Mouse (Mus musculus): ENCODE measurements around the gene Gdf7. TPM values are rescaled to one million over a fixed set of nuclear protein-coding genes. Genes with fewer than 3 reads are reported as not detected.
A peak's percentile ranks its signal among the peaks of the same experiment; 100 is the strongest.

Gdf7 gene
- not detected for total RNA-seq (2021)
- long read RNA-seq, experiment 1: 0 reads
- long read RNA-seq, experiment 2: 0 reads

GRCm38 (mm10) chr12:8301841-8302431, at the start of gene Gdf7:
Gene Gdf7, minus strand, starts transcription at chr12:8301954.
- no peak for DNase-seq (ENCODE audit: low spot score in 2 of 2)
- no peak within 1 kb of the TSS for H3K27ac ChIP-seq
- peak within 1 kb of the TSS; percentile 52 for H3K4me3 ChIP-seq
- TF ChIP-seq CTCF (conservative IDR thresholded peaks at IDR 0.05): peak; percentile 65

- no peak for DNase-seq (ENCODE audit: low spot score in 2 of 2)
- TF ChIP-seq CTCF (conservative IDR thresholded peaks at IDR 0.05): no peak
- no peak overlapping the region for H3K4me3 ChIP-seq
- peak overlapping the region; percentile 84; the same call in 1 of the 2 replicates for H3K27ac ChIP-seq
Observed at GRCm38 (mm10) chr12:8351025-8351903, 49.5 kb upstream of the Gdf7 start.

GRCm38 (mm10) chr12:8348733-8349513, 47.2 kb upstream of the Gdf7 start:
- no peak overlapping the region for H3K4me3 ChIP-seq
- DNase-seq (ENCODE audit: low spot score in 2 of 2): no peak
- peak overlapping the region; percentile 84 for H3K27ac ChIP-seq
- no peak for TF ChIP-seq CTCF (conservative IDR thresholded peaks at IDR 0.05)

- TF ChIP-seq CTCF (conservative IDR thresholded peaks at IDR 0.05): no peak
- Histone ChIP-seq H3K27ac (peak overlapping the region; percentile 84), H3K4me3 (no peak overlapping the region)
- no peak for DNase-seq (ENCODE audit: low spot score in 2 of 2)
Observed at GRCm38 (mm10) chr12:8347746-8348462, 46.1 kb upstream of the Gdf7 start.

- DNase-seq (ENCODE audit: low spot score in 2 of 2): no peak
- Histone ChIP-seq H3K27ac (peak overlapping the region; percentile 84), H3K4me3 (no peak overlapping the region)
- TF ChIP-seq CTCF (conservative IDR thresholded peaks at IDR 0.05): no peak
Observed at GRCm38 (mm10) chr12:8345539-8345938, 43.8 kb upstream of the Gdf7 start.

- peak in 1 of 2 experiments; percentile 46 for DNase-seq (ENCODE audit: low spot score in 2 of 2)
- Histone ChIP-seq H3K27ac (peak overlapping the region; percentile 84), H3K4me3 (no peak overlapping the region)
- no peak for TF ChIP-seq CTCF (conservative IDR thresholded peaks at IDR 0.05)
Observed at GRCm38 (mm10) chr12:8344897-8345296, 43.1 kb upstream of the Gdf7 start.

- TF ChIP-seq CTCF (conservative IDR thresholded peaks at IDR 0.05): no peak
- H3K4me3 ChIP-seq: no peak overlapping the region
- DNase-seq (ENCODE audit: low spot score in 2 of 2): no peak
- H3K27ac ChIP-seq: peak overlapping the region; percentile 10; the same call in 1 of the 2 replicates
Observed at GRCm38 (mm10) chr12:8343381-8343780, 41.6 kb upstream of the Gdf7 start.

- TF ChIP-seq CTCF (conservative IDR thresholded peaks at IDR 0.05): no peak
- no peak for DNase-seq (ENCODE audit: low spot score in 2 of 2)
- Histone ChIP-seq H3K27ac (peak overlapping the region; percentile 63; the same call in 1 of the 2 replicates), H3K4me3 (no peak overlapping the region)
Observed at GRCm38 (mm10) chr12:8341008-8341407, 39.3 kb upstream of the Gdf7 start.

GRCm38 (mm10) chr12:8339591-8340319, 38.0 kb upstream of the Gdf7 start:
- peak overlapping the region; percentile 63 for H3K27ac ChIP-seq
- DNase-seq (ENCODE audit: low spot score in 2 of 2): no peak
- no peak overlapping the region for H3K4me3 ChIP-seq
- no peak for TF ChIP-seq CTCF (conservative IDR thresholded peaks at IDR 0.05)

- TF ChIP-seq CTCF (conservative IDR thresholded peaks at IDR 0.05): no peak
- H3K27ac ChIP-seq: peak overlapping the region; percentile 63
Observed at GRCm38 (mm10) chr12:8338918-8339317, 37.2 kb upstream of the Gdf7 start.

GRCm38 (mm10) chr12:8338491-8338890, 36.7 kb upstream of the Gdf7 start:
- DNase-seq (ENCODE audit: low spot score in 2 of 2): no peak
- peak overlapping the region; percentile 63 for H3K27ac ChIP-seq
- H3K4me3 ChIP-seq: no peak overlapping the region
- no peak for TF ChIP-seq CTCF (conservative IDR thresholded peaks at IDR 0.05)

More at GRCm38 (mm10) chr12:8338918-8339317, 37.2 kb upstream of the Gdf7 start:
- H3K4me3 ChIP-seq: no peak overlapping the region
- DNase-seq (ENCODE audit: low spot score in 2 of 2): no peak

Data from layer of hippocampus, adult 2 months (tissue).